In the genomic region with DNA sequence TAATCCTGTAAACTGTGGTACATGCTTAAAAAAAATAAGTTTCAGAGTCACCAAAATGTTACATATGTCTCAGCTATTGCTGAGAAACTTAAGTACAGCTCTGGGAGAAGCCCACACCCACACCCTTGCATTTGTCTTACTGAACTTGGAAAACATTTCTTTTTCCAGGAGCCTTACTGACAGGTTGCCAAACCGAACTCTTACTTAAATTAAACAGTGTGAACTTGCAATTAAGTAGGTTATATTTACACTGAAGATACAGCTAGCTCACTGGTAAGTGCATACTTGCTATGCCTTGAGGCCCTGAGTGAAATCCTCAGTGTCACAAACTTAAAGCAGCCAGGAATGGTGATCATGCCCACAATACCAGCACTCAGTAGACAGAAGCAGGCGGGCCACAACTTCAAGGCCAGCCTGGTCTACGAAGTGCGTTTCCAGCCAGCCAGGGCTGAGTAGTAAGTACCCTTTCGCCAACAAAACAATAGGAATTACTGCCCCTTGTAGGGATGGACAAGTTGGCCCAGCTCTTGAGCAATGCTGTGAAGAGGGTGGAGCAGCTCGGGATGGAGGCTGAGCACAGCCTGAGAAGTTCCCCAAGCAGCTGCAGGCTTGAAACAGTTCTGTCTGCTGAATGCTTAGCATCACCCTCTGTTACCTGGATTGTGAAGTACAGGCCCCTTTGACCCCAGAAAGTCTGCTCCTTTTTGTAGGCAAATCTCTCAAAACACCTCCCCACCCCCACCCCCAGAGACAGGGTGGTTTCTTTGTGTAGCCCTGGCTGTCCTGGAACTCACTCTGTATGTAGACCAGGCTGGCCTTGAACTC, we compare ENCODE assay signal across 9 mouse cellular contexts. TPM values are rescaled to one million over a fixed set of nuclear protein-coding genes. Genes with fewer than 3 reads are reported as not detected.
DNase-seq lines count a peak whose midpoint lies in the region; ATAC-seq and TF ChIP-seq lines count a peak whose summit lies in the region.
"Had no signal": no experiment of that assay in that cellular context is flagged by ENCODE, and none has a peak within 500 bp of the region (broad histone marks: within the 10 kb centered on the region; RNA-seq: fewer than 3 reads in every experiment).

No protein-coding gene starts in this region.

- no peak overlapping the region; the same call in 1 of the 2 replicates for H3K4me3 ChIP-seq in heart, adult 2 months
- H3K4me3 ChIP-seq in heart, postnatal 0 days (ENCODE audit: low read depth, low read length), result no peak overlapping the region
- H3K4me3 ChIP-seq in midbrain, embryonic 10.5 days, result peak overlapping the region; percentile 69; the same call in 1 of the 2 replicates

- TF ChIP-seq POLR2A in heart, adult 2 months (IDR thresholded peaks at IDR 0.05; ENCODE audit: insufficient read depth, low read depth, low read length), result no peak

- no peaks in the 10 kb centered on the region for H3K79me2 ChIP-seq in heart, adult 2 months (replicated peaks; ENCODE audit: control insufficient read depth, insufficient read depth, low read length)

- TF ChIP-seq CTCF in heart, adult 2 months (IDR thresholded peaks at IDR 0.05), result no peak
- TF ChIP-seq CTCF in heart, postnatal 0 days (IDR thresholded peaks at IDR 0.05; ENCODE audit: low read depth), result no peak

- H3K9me3 ChIP-seq in heart, postnatal 0 days (replicated peaks; ENCODE audit: control insufficient read depth, low read length), result no peaks in the 10 kb centered on the region
- H3K9me3 ChIP-seq in midbrain, embryonic 10.5 days (replicated peaks), result no peaks in the 10 kb centered on the region

- intact Hi-C loops in heart, adult 2 months (cut with DNase I), result loop anchor here (2.0 kb wide), 1 partner anchor 15 kb away; the partner anchor contains the start of gene Vamp2
- intact Hi-C loops in heart, postnatal 25 days (cut with DNase I), result no loop called here

- H3K36me3 ChIP-seq in heart, adult 2 months (ENCODE audit: control insufficient read depth, insufficient read depth, low read length), result no peaks in the 10 kb centered on the region
- no peaks in the 10 kb centered on the region for H3K36me3 ChIP-seq in heart, postnatal 0 days (replicated peaks; ENCODE audit: control insufficient read depth, insufficient read depth, low read length)
- no peaks in the 10 kb centered on the region for H3K36me3 ChIP-seq in midbrain, embryonic 10.5 days

- no peak overlapping the region for H3K4me2 ChIP-seq in heart, postnatal 0 days (ENCODE audit: low read depth, low read length)

- peak overlapping the region; percentile 95 for H3K27ac ChIP-seq in heart, adult 2 months
- H3K27ac ChIP-seq in heart, postnatal 0 days (ENCODE audit: low read depth), result peak overlapping the region; percentile 93
- H3K27ac ChIP-seq in midbrain, embryonic 10.5 days (replicated peaks), result 0 out of 2 replicates have a peak overlapping the region, but pooled peaks have one; percentile 28

- TF ChIP-seq EP300 in heart, adult 2 months (IDR thresholded peaks at IDR 0.05; ENCODE audit: insufficient read depth, low read depth, low read length), result no peak
- TF ChIP-seq EP300 in heart, postnatal 0 days (IDR thresholded peaks at IDR 0.05; ENCODE audit: low read depth), result no peak

- H3K27me3 ChIP-seq in heart, adult 2 months (ENCODE audit: control insufficient read depth, insufficient read depth, low read length), result no peaks in the 10 kb centered on the region
- H3K27me3 ChIP-seq in heart, postnatal 0 days (ENCODE audit: control insufficient read depth, insufficient read depth, low read length), result no peaks in the 10 kb centered on the region
- no peaks in the 10 kb centered on the region for H3K27me3 ChIP-seq in midbrain, embryonic 10.5 days (ENCODE audit: low read depth, poor library complexity, severe bottlenecking)

- peaks cover 4% of the 10 kb centered on the region for H3K4me1 ChIP-seq in heart, adult 2 months (ENCODE audit: control insufficient read depth, insufficient read depth, low read length)
- H3K4me1 ChIP-seq in heart, postnatal 0 days (ENCODE audit: control insufficient read depth, insufficient read depth), result peaks cover 14% of the 10 kb centered on the region; the same call in 1 of the 2 replicates
- H3K4me1 ChIP-seq in midbrain, embryonic 10.5 days, result peaks cover 44% of the 10 kb centered on the region

- DNase-seq in heart, adult 2 months, result no peak
- no peak for DNase-seq in heart, postnatal 25 days (ENCODE audit: low spot score)
- DNase-seq in ES-CJ7 (ENCODE audit: low read depth, low spot score), result peak; percentile 71
- DNase-seq in heart, postnatal 0 days (ENCODE audit: low spot score), result peak; percentile 29
- DNase-seq in midbrain, embryonic 10.5 days (ENCODE audit: low spot score), result no peak
- no peak for DNase-seq in urinary bladder, postnatal 10 days (ENCODE audit: low spot score)
- DNase-seq in T-cell, adult 2 months (ENCODE audit: low spot score), result no peak
- DNase-seq in Muller cell, postnatal 12 days (ENCODE audit: inconsistent ontology term), result no peak
- DNase-seq: gastrocnemius, postnatal 36 days had no signal

- ATAC-seq in heart, postnatal 0 days (ENCODE audit: insufficient read depth, low read depth), result no peak

- 0 out of 2 replicates have a peak overlapping the region, but pooled peaks have one; percentile 19 for H3K9ac ChIP-seq in heart, adult 2 months (ENCODE audit: low read depth, low read length)
- no peak overlapping the region for H3K9ac ChIP-seq in heart, postnatal 0 days (replicated peaks; ENCODE audit: low read depth, low read length)

- WGBS in heart, adult 2 months, result 50% methylated on average over 6 of the region's 6 CpGs
- 49% methylated on average over 6 of the region's 6 CpGs for WGBS in heart, postnatal 0 days
- WGBS in midbrain, embryonic 10.5 days, result 45% methylated on average over 6 of the region's 6 CpGs

RNA-seq across cellular contexts. Expression of gene Tmem107, which starts 3.6 kb away (rescaled TPM):
- 1 to 10 TPM; 5.6 to 6.6 TPM for total RNA-seq in heart, adult 2 months (2021)
- polyA plus RNA-seq in heart, adult 2 months (2012; rRNA removed), result 15.9 and 26.1 TPM in 2 replicates
- total RNA-seq in heart, postnatal 25 days (2021), result 1 to 10 TPM; 4.4 to 9.8 TPM
- total RNA-seq in heart, postnatal 0 days (2014; rRNA removed; ENCODE audit: low replicate concordance), result 10.9 and 25.5 TPM in 2 replicates
- polyA plus RNA-seq in heart, postnatal 0 days (2015; fragmentation: Nextera tagmentation; extraction: Ambion mirVana), result 18.3 and 24.3 TPM in 2 replicates
- 63.4 and 64.8 TPM in 2 replicates for polyA plus RNA-seq in midbrain, embryonic 10.5 days (2016; fragmentation: Nextera tagmentation; extraction: Ambion mirVana)

RNA-seq across cellular contexts. Expression of gene Vamp2, which starts 14.1 kb away (rescaled TPM):
- total RNA-seq in heart, adult 2 months (2021), result 10 to 100 TPM; 63.4 to 70.8 TPM
- polyA plus RNA-seq in heart, adult 2 months (2012; rRNA removed), result 83.0 and 90.0 TPM in 2 replicates
- total RNA-seq in heart, postnatal 25 days (2021), result 10 to 100 TPM; 59.6 to 65.7 TPM
- total RNA-seq in heart, postnatal 0 days (2014; rRNA removed; ENCODE audit: low replicate concordance), result 25.2 and 27.9 TPM in 2 replicates
- 59.2 and 62.1 TPM in 2 replicates for polyA plus RNA-seq in heart, postnatal 0 days (2015; fragmentation: Nextera tagmentation; extraction: Ambion mirVana)
- 63.1 and 90.1 TPM in 2 replicates for polyA plus RNA-seq in midbrain, embryonic 10.5 days (2016; fragmentation: Nextera tagmentation; extraction: Ambion mirVana)

RNA-seq across cellular contexts. Expression of gene Borcs6, which starts 14.6 kb away (rescaled TPM):
- total RNA-seq in heart, adult 2 months (2021), result 10 to 100 TPM; 15.3 to 17.8 TPM
- 13.0 and 14.2 TPM in 2 replicates for polyA plus RNA-seq in heart, adult 2 months (2012; rRNA removed)
- total RNA-seq in heart, postnatal 25 days (2021), result 10 to 100 TPM; 14.4 to 16.4 TPM
- 21.3 and 24.1 TPM in 2 replicates for total RNA-seq in heart, postnatal 0 days (2014; rRNA removed; ENCODE audit: low replicate concordance)
- 12.1 and 13.0 TPM in 2 replicates for polyA plus RNA-seq in heart, postnatal 0 days (2015; fragmentation: Nextera tagmentation; extraction: Ambion mirVana)
- 6.9 and 8.7 TPM in 2 replicates for polyA plus RNA-seq in midbrain, embryonic 10.5 days (2016; fragmentation: Nextera tagmentation; extraction: Ambion mirVana)

RNA-seq across cellular contexts. Expression of gene Per1, which starts 20.9 kb away (rescaled TPM):
- 10 to 100 TPM; 44.4 to 79.8 TPM for total RNA-seq in heart, adult 2 months (2021)
- polyA plus RNA-seq in heart, adult 2 months (2012; rRNA removed), result 18.0 and 36.4 TPM in 2 replicates
- 10 to 100 TPM; 32.3 to 61.0 TPM for total RNA-seq in heart, postnatal 25 days (2021)
- total RNA-seq in heart, postnatal 0 days (2014; rRNA removed; ENCODE audit: low replicate concordance), result 76.8 and 93.5 TPM in 2 replicates
- polyA plus RNA-seq in heart, postnatal 0 days (2015; fragmentation: Nextera tagmentation; extraction: Ambion mirVana), result 8.1 and 9.7 TPM in 2 replicates
- 6.8 and 7.6 TPM in 2 replicates for polyA plus RNA-seq in midbrain, embryonic 10.5 days (2016; fragmentation: Nextera tagmentation; extraction: Ambion mirVana)

RNA-seq across cellular contexts. Expression of gene Aurkb, which starts 28.7 kb away (rescaled TPM):
- under 1 TPM; 0.21 to 0.59 TPM for total RNA-seq in heart, adult 2 months (2021)
- 0.61 and 1.1 TPM in 2 replicates for polyA plus RNA-seq in heart, adult 2 months (2012; rRNA removed)
- total RNA-seq in heart, postnatal 25 days (2021), result 1 to 10 TPM in 1 of 2 experiments, under 1 TPM in 1; 0.62 to 1.2 TPM
- total RNA-seq in heart, postnatal 0 days (2014; rRNA removed; ENCODE audit: low replicate concordance), result 21.4 and 54.6 TPM in 2 replicates
- polyA plus RNA-seq in heart, postnatal 0 days (2015; fragmentation: Nextera tagmentation; extraction: Ambion mirVana), result 19.5 and 19.9 TPM in 2 replicates
- polyA plus RNA-seq in midbrain, embryonic 10.5 days (2016; fragmentation: Nextera tagmentation; extraction: Ambion mirVana), result 218 and 239 TPM in 2 replicates

Comparison
In these comparisons a context has a peak if more than half of its experiments do, and no peak if none do; other contexts are left out.
1. DNase-seq: peak in ES-CJ7 (single experiment) and heart, postnatal 0 days (single experiment); none in heart, adult 2 months (0 of 2), heart, postnatal 25 days (single experiment), midbrain, embryonic 10.5 days (single experiment), urinary bladder, postnatal 10 days (single experiment), T-cell, adult 2 months (single experiment) and Muller cell, postnatal 12 days (single experiment).
2. H3K27ac ChIP-seq: peak in every context shown above with its lines; median percentile 95 in heart, adult 2 months; 93 in heart, postnatal 0 days; 28 in midbrain, embryonic 10.5 days.